Mouse (Mus musculus): ENCODE data around the gene Isx.

Isx gene

DNA sequence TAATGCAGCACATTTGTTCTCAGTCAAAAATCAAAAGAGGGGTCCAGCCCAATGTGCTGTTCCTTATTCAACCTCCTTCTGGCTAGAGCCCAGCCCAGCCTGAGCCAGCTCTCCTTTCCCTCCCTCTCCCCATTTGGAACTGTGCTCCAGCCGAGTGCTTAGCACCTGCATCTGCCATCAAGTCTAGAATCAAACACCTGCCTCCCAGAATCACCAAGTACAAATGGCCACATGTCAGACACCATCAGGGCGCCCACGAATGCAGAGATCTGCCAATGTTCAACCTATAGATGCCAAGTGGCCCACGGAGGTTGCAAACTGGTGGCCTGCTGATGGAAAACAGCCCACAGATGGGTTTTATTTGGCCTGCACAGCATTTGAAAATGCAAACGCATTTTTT is 18.1 kb downstream of the Isx start:
- ChIA-PET POLR2A (no interaction called here), CTCF (no interaction called here)

DNA sequence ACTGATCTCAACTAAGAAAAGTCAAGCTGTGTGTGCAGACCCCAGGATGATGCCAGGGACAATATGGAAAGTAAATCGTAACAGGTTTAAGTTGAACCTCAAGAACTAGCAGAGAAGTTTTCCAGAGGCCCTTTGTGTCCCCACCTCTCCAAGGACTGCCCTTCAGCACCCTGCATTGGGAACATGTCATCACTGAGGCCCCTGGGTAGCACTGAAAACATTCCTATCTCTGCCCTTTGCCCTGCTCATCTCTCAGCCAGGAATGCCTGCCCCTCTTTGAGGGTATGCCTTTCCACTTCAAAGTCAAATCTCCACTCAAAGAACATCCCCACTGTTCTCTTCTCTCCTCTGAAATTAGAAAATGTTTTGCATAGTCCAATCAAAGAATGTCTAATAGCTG is 23.3 kb downstream of the Isx start:
- ChIA-PET CTCF (no interaction called here), POLR2A (no interaction called here)

DNA sequence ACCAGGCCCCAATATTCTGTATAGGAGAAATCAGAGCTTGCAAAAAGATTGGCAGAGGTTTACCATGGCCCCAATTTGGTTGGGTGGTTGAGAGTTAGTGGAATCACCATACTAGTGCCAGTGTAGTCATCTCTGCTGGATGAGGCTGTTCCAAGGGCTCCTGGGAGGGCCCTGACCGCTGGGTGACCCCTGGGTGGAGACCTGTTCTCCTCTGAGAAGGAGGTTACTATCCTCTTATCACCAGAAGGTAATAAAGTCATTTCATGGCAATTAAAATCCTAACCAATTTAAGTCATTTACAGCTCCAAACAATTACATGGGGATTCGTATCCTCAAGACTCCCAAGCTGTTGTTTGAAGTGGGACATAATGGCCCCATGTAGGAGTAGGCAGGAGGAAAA is 24.3 kb downstream of the Isx start:
- ChIA-PET CTCF (no interaction called here), POLR2A (no interaction called here)

DNA sequence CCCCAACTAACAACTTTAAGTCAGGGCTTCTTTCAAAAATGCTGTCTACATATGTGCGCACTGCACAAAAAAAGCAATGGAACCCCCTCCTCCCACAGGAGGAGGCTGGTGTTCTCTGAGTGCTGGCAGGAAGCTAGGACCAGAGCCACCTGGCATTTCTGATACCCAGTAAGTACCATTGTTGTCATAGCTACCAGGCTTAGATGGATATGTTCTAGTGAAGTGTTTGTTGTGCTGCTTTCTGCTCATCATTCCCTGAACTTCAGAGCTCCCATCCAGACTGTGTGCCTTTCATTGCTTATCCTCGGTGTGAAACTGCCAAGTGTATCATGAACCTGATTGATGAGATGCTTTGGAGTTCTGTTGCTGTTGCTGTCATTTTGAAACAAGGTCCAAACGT is 26.8 kb downstream of the Isx start:
- POLR2A ChIA-PET = interaction anchor here in 1 of 4 experiments (0.5 kb wide), 1 partner anchor 343 kb away, joined by 3 read pairs; no protein-coding TSS in a partner anchor
- CTCF ChIA-PET = interaction anchor here in 1 of 4 experiments (0.6 kb wide), 2 partner anchors 25 to 127 kb away, joined by 3 to 8 read pairs; no protein-coding TSS in a partner anchor

DNA sequence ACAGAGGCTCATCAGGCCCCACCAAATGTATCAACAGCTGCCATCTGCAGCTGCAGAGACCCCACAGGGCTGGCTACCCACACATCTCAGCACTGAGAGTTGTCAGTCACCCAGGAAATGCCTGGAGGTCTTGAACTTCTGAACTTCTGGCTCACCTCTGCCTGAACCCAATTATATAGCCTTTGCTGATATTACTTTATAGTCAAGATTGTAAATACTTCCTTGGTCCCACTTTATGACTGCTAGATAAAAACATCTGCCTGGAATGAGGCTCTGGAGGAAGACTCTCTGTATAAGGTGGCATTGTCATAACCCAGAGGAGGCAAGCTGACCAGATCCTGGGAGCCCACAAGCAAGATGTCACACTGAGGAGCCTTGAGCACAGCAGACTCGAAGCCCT is 28.8 kb downstream of the Isx start:
- CTCF ChIA-PET = no interaction called here
- POLR2A ChIA-PET = no interaction called here

DNA sequence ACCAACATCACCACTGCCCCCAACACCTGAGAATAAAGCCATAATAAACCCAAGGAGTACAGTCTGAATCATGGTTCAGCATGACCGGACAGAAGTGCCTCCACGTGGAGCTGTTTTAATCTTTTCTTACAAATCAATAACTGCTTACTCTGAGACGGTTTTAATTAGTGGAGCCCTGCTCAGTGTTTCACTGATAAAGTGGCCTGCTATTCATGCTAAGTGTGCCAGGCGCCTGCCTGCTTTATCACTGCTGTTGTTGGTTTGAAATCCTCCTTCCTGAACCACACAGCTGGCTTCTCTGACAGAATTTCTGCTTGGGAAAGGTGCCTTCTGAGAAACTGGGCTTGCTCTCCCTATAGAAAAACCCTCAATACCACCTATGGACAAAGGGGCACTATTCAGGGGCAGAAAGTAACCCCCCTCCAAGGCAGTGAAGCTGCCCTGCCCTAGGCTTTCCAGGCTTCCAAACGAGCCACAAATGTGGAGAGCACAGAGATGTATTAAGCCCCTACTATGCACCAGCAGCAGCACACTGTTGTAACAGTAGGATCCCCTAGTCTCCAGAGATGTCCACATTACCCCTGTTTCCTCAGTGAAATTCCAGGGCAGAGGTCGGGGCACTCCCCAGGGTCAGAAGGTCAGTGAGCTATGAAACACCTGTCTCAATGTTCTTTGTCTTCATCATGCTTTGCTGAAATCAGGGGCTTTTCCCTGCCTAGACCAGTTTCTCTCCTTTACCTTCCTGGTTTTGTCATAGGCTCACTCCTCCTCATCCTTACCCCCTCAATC is 30.3 kb downstream of the Isx start:
- ChIA-PET CTCF (interaction anchor here in 1 of 4 experiments (1.1 kb wide), 1 partner anchor 27 kb away, joined by 3 read pairs; no protein-coding TSS in a partner anchor), POLR2A (no interaction called here)

DNA sequence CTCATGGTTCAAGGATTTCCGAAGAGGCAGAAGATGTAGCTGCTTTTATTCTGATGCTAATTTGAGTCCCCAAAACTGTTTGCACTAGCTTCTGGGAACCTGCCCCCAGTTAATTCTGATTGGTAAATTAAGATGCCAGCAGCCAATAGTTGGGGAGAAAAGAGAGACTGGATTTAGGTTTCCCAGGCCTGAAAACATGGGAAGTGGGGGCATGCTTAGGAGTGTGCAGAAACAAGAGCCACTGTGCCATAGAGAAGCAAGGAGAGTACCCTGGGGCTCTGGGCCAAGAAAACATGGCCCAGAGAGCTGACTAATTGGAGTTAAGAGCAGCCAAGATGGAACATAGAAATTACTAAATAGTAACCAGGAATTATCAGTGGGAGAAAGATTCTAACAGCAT is 33.4 kb downstream of the Isx start:
- POLR2A ChIA-PET = interaction anchor here in 2 of 4 experiments (0.6 to 0.7 kb wide), 2 partner anchors 12 to 1838 kb away, joined by 4 to 5 read pairs; no protein-coding TSS in a partner anchor
- CTCF ChIA-PET = no interaction called here

DNA sequence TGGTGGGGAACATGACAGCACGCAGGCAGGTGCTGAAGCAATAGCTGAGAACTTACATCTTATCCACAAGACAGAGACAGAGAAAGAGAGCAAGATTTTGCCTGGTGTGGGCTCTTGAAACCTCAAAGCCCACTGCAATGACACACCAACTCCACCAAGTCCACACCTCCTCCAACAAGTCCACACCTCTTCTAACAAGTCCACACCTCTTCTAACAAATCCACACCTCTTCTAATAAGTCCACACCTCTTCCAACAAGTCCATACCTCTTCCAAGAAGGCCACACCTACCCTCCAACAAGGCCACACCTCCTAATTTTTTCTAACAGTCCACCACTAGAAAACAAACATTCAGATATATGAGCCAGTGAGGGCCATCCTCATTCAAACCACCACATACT is 37.7 kb downstream of the Isx start:
- POLR2A ChIA-PET = no interaction called here
- CTCF ChIA-PET = interaction anchor here in 1 of 4 experiments (0.6 kb wide), 1 partner anchor 14 kb away, joined by 3 read pairs; no protein-coding TSS in a partner anchor

DNA sequence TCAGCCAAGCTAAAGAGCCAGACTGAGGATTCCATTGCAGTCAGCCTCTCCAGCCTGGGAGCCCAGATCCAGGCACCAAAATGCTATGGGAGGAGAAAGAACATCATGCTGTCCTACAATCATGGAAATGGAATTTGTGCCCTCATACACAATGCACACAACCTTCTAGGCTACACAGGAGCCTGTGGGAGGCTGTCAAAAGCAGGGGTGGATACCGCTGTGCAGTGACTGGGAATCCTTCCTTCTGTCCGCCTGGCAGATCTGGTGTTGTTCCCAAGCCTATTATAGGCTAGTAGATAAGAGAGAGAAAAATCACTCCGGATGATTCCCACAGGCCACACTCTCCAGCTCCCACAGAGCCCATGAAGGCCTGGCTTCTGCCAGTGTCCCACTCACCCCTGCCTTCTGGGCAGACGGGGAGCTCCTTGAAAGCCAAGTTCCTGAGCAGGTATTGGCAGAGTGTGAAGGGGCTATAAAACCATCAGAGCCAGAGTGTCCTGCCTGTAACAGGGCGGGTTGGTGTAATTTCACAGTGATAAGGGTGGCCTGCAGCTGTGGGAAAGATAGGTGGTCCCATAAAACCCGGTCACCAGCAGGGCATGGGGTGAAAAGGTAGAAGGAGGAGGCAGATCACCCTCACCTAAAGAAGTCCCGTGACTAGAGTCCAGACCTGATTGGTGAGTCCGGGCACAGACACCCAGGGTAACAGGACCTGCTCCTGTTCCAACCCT is 47.9 kb downstream of the Isx start:
- CTCF ChIA-PET = interaction anchor here in 3 of 4 experiments (1.1 to 1.6 kb wide), 4 partner anchors 10 to 15 kb away, joined by 4 to 5 read pairs (median 4); no protein-coding TSS in a partner anchor

DNA sequence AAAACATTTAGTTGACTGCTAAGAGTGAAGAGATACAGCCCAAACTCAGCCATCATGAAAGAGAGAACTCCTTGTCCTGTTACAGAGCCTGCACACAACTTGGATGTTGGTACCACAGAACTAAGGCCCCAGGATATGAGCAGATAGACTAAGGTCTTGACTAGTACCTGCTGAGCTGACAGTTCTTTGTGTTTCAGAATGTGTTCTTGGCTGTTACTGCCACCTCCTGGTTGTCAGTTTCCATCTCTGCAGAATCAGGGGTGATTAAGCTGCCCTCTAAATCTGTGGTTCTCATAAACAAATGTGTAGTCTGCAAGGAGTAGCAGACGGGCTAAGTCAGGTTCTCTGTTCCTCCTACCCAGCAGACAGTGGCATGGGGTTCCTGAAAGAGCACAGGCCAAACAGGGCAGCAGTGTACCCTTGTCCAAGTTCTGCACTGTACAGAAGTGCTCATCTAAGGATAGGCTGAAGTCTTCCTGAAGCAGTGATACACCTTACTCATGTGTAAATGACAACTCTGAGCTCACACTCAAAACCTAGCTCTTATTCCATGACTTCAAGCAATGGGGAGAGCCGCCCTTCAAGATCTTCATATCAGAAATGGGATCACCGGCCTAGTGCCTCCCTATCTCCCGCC is 49.0 kb downstream of the Isx start:
- ChIA-PET CTCF (interaction anchor here in 3 of 4 experiments (1.1 to 1.6 kb wide), 4 partner anchors 9 to 14 kb away, joined by 4 to 8 read pairs (median 4); no protein-coding TSS in a partner anchor), POLR2A (interaction anchor here in 2 of 4 experiments (0.6 to 1.1 kb wide), 2 partner anchors 9 to 84 kb away, joined by 3 read pairs; no protein-coding TSS in a partner anchor)

More for the DNA sequence above, 47.9 kb downstream of the Isx start:
- POLR2A ChIA-PET = no interaction called here

DNA sequence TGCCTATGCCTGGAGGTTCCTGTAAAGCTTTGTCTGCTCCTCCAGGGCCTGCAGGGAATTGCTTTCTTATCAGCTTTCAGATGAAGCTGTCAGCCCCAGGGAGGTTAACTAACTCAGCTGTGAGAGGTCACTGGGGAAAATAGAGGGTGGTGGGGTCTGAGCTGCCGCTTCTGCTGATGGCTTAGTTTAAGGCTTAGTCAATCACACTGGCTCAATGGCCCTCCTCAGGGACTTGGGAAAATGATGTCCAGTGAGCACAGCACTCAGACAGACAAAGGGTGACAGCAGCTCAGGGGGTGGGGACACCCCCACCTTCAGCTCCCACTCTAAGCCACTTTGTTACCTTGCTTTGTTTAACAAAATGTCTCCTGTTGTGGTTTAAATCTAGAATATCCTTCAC is 55.0 kb downstream of the Isx start:
- CTCF ChIA-PET = interaction anchor here in 2 of 4 experiments (0.6 to 1.0 kb wide), 2 partner anchors 11 to 96 kb away, joined by 3 to 4 read pairs; no protein-coding TSS in a partner anchor
- POLR2A ChIA-PET = no interaction called here

DNA sequence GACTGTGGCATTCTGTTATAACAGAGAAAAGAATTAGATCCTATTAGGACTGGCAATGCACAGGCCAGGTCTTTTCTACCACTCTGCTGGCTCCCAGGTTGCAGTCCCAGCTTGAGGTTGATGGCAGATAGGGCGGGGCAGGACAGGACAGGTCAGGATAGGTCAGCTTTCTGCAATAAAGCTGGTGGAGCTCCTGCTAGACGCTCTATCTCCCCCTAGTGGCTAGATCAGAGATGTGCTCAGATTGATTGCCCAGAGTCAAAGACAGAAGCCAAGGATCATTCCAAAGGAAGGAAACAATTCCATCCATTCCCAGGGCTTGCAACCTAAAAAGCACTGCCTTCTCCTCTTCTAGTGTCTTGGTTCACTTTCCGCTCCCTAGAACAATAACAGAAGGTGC is 57.8 kb downstream of the Isx start:
- ChIA-PET CTCF (interaction anchor here (0.5 to 2.1 kb wide), 24 partner anchors 8 to 1576 kb away, joined by 3 to 9 read pairs (median 3); no protein-coding TSS in a partner anchor), POLR2A (interaction anchor here in 3 of 4 experiments (0.6 to 1.5 kb wide), 5 partner anchors 9 to 262 kb away, joined by 3 to 5 read pairs (median 3); partner anchors contain the start of gene Mcm5 (in 1 of the 3))

DNA sequence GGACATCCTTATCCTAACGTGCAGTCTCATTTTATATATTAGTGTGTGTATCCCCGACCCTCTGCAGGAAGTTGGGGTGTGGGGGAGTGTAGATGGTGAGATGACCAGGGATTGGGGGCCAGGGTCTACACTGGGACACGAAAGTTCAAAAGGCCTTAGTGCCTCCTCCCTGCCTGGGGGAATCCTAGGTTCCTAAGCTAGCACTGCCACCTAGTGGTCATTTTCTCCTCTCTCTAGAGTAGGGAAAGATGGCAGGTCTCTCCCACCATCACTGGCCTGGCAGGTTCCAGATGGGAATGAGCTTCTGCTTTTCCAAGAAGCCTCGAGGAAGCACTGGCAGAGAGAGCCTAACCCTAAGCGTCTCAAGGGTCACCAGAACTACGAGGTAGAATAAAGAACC is 62.3 kb downstream of the Isx start:
- ChIA-PET CTCF (interaction anchor here (0.5 to 2.1 kb wide), 30 partner anchors 9 to 1928 kb away, joined by 3 to 13 read pairs (median 4); no protein-coding TSS in a partner anchor), POLR2A (interaction anchor here in 1 of 4 experiments (0.7 kb wide), 1 partner anchor 749 kb away, joined by 4 read pairs; no protein-coding TSS in a partner anchor)

DNA sequence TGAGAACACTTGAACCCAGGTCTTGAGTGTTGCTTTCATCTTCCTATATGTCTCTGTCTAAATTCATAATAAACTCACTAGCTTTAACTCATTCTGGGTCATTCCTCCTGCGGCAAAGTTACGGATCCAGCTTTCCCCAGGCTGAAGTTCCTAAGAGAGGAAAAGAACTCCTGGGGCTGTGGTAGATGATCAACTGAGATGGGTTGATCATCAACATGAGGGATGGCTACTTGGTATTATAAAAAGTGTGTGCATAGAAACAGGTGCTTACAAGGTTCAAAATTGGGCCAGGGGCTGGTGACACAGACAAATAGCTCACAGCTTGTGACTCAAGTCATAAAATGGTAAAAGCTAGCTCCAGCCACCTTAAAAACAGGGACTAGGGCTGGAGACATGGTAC is 63.7 kb downstream of the Isx start:
- CTCF ChIA-PET = interaction anchor here in 3 of 4 experiments (0.8 to 2.1 kb wide), 3 partner anchors 43 to 135 kb away, joined by 3 to 13 read pairs (median 9); no protein-coding TSS in a partner anchor

DNA sequence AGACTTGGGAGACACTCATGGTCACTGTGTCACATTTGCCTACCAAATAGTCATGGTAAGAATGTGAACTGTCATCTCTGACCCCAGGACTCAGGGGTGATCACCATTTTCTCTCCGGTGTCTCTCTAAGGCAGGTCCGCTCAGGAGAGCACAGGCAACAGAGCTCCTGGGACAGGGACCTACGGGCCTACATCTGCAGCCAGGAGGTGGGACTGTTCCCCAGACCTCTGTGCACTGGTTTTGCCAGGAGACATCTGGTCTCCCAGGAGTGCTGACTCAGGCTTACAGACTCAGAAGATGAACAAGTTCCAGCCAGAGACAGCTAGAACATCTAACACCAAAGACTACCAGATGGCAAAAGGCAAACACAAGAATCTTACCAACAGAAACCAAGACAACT is 69.1 kb downstream of the Isx start:
- CTCF ChIA-PET = no interaction called here
- POLR2A ChIA-PET = no interaction called here

More for the DNA sequence above, 63.7 kb downstream of the Isx start:
- POLR2A ChIA-PET = interaction anchor here in 1 of 4 experiments (0.6 kb wide), 1 partner anchor 1785 kb away, joined by 4 read pairs; no protein-coding TSS in a partner anchor
